Mouse (Mus musculus) heart, embryonic 12.5 days (tissue): ENCODE data around the gene Synj2bp. TPM values are rescaled to one million over a fixed set of nuclear protein-coding genes. Genes with fewer than 3 reads are reported as not detected.
"Not testable (repeated sequence)": the region's sequence is repeated elsewhere in the genome, so short reads cannot be mapped to it uniquely, and the experiment has no call there.

Source experiments
- ATAC-seq: fragments of 200-750 bp; cut with Nextera tagmentation; 2 replicates; pipeline ENCODE4 v1.8.0; 2017; ENCODE audit warnings: moderate TSS enrichment, moderate library complexity; ENCODE audit not compliant: insufficient number of reproducible peaks, low FRiP score
- H3K27ac ChIP-seq: fragments of 300-500 bp; sonication (generic); 2 replicates; pipeline ENCODE4 v1.5.1; 2016; ENCODE audit warnings: mild to moderate bottlenecking, moderate library complexity; ENCODE audit not compliant: poor library complexity, severe bottlenecking
- H3K27me3 ChIP-seq: fragments of 300-500 bp; sonication (generic); replicated peaks from 2 replicates; pipeline ENCODE4 v1.6.1; 2016; ENCODE audit warnings: mild to moderate bottlenecking, moderate library complexity
- H3K36me3 ChIP-seq: fragments of 300-500 bp; sonication (generic); 2 replicates; pipeline ENCODE4 v1.6.1; 2016; ENCODE audit warnings: mild to moderate bottlenecking, moderate library complexity
- H3K4me1 ChIP-seq: fragments of 300-500 bp; sonication (generic); replicated peaks from 2 replicates; pipeline ENCODE4 v1.6.1; 2016; ENCODE audit warnings: mild to moderate bottlenecking
- H3K4me2 ChIP-seq: fragments of 300-500 bp; sonication (generic); 2 replicates; pipeline ENCODE4 v1.6.1; 2016; ENCODE audit warnings: mild to moderate bottlenecking, moderate library complexity
- H3K4me3 ChIP-seq: fragments of 300-500 bp; sonication (generic); 2 replicates; pipeline ENCODE4 v1.5.1; 2016; ENCODE audit warnings: mild to moderate bottlenecking
- H3K9ac ChIP-seq: fragments of 300-500 bp; sonication (generic); 2 replicates; pipeline ENCODE4 v1.6.1; 2016; ENCODE audit warnings: mild to moderate bottlenecking, moderate library complexity
- H3K9me3 ChIP-seq: fragments of 300-500 bp; sonication (generic); replicated peaks from 2 replicates; pipeline ENCODE4 v1.6.1; 2016; ENCODE audit warnings: mild to moderate bottlenecking, moderate library complexity
- WGBS: fragments of 180-500 bp; shearing (Covaris S2); methylation state at CpG from one replicate; pipeline ENCODE4 v1.1.7; 2016; 5-methylcytosine and 5-hydroxymethylcytosine counted together
- polyA plus RNA-seq: library from polyadenylated mRNA; unstranded; fragments of >200 nt; fragmentation: Nextera tagmentation; extraction: Ambion mirVana; gene quantifications from 2 replicates; pipeline ENCODE4 v1.2.1, GENCODE M21; 2016

The Synj2bp gene
- polyA plus RNA-seq: 29.2 and 34.6 TPM in 2 replicates

GRCm38 (mm10) chr12:81532316-81533028 lies at the start of gene Synj2bp, which contains the start of gene Gm20498:
Synj2bp (minus strand) TSS chr12:81532911.
Gm20498 (minus strand) TSS chr12:81532905.
- peak; percentile 90 for ATAC-seq
- H3K27me3 ChIP-seq: no peaks in the 10 kb centered on the region
- peak within 1 kb of the TSS; percentile 86 for H3K4me2 ChIP-seq
- under 1% methylated on average over 46 of the region's 46 CpGs for WGBS
- H3K9ac ChIP-seq: peak within 1 kb of the TSS; percentile 78
- no peaks in the 10 kb centered on the region for H3K9me3 ChIP-seq
- H3K36me3 ChIP-seq: no peaks in the 10 kb centered on the region
- H3K4me3 ChIP-seq: peak within 1 kb of the TSS; percentile 95
- H3K27ac ChIP-seq: peak within 1 kb of the TSS; percentile 69
- H3K4me1 ChIP-seq: peaks cover 17% of the 10 kb centered on the region

GRCm38 (mm10) chr12:81568374-81568773 lies 35.7 kb upstream of the Synj2bp start, which contains the start of gene Adam21:
Adam21 (minus strand) TSS chr12:81568474.
- Histone ChIP-seq H3K4me1 (no peaks in the 10 kb centered on the region), H3K27ac (no peak within 1 kb of the TSS), H3K36me3 (peaks cover 18% of the 10 kb centered on the region), H3K27me3 (no peaks in the 10 kb centered on the region), H3K4me2 (no peak within 1 kb of the TSS), H3K9ac (no peak within 1 kb of the TSS), H3K4me3 (no peak within 1 kb of the TSS), H3K9me3 (no peaks in the 10 kb centered on the region)
- ATAC-seq: no peak
- WGBS: 77% methylated on average over 1 of the region's 1 CpGs

DNA sequence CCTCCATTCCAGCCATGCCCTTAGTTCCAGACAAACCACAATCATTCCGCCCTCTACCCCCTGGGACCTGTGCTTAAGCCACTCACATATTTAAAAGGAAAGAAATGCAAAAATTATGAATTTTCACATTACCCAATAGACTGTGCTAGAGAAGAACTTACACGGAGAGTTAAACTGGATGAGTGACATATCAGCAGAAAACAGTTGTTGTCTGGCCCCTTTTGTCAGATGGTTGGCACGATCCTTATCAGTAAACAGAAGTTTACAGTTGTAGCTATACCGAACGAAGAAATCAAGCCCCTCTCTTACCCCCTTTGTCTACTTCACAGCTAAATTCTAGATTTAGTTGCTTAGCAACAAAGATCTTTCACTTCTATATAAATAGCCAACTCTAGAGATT lies 35.2 kb upstream of the Synj2bp start:
- Histone ChIP-seq H3K4me2 (no peak overlapping the region), H3K4me1 (no peaks in the 10 kb centered on the region), H3K27ac (no peak overlapping the region), H3K27me3 (no peaks in the 10 kb centered on the region), H3K4me3 (no peak overlapping the region), H3K36me3 (peaks cover 14% of the 10 kb centered on the region), H3K9me3 (no peaks in the 10 kb centered on the region), H3K9ac (no peak overlapping the region)
- no peak for ATAC-seq
- 80% methylated on average over 5 of the region's 5 CpGs for WGBS

GRCm38 (mm10) chr12:81564173-81564572 lies 31.5 kb upstream of the Synj2bp start:
- no peak overlapping the region for H3K9ac ChIP-seq
- no peak for ATAC-seq
- H3K4me3 ChIP-seq: no peak overlapping the region
- WGBS: 94% methylated on average over 3 of the region's 3 CpGs
- no peaks in the 10 kb centered on the region for H3K36me3 ChIP-seq
- no peak overlapping the region for H3K4me2 ChIP-seq
- H3K27ac ChIP-seq: no peak overlapping the region
- H3K27me3 ChIP-seq: no peaks in the 10 kb centered on the region
- no peaks in the 10 kb centered on the region for H3K9me3 ChIP-seq
- no peaks in the 10 kb centered on the region for H3K4me1 ChIP-seq

DNA sequence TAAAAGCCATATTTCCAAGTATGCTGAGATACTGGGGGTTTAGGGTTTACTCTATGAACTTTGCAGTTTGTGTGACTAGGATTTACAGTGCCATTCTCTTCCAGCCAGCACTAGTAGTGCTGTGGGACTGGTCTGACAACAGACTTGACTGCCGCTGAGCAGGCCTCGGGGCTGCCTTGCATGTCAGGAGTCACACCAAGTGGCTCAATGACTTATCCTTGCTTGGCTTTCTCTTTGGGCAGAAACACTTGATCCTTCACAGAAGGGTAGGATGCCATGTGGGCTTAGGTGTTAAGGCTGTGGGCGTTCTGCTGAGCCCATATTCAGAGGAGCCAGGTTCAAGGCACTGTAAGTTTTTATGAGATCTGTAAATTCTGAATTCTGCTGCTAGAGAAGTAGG lies 16.6 kb upstream of the Synj2bp start:
- Histone ChIP-seq H3K36me3 (no peaks in the 10 kb centered on the region), H3K9me3 (no peaks in the 10 kb centered on the region), H3K27me3 (no peaks in the 10 kb centered on the region), H3K4me2 (no peak overlapping the region), H3K9ac (no peak overlapping the region), H3K27ac (no peak overlapping the region), H3K4me1 (no peaks in the 10 kb centered on the region), H3K4me3 (no peak overlapping the region)
- no peak for ATAC-seq
- WGBS: 91% methylated on average over 3 of the region's 3 CpGs

GRCm38 (mm10) chr12:81547163-81547562 lies 14.5 kb upstream of the Synj2bp start:
- H3K27me3 ChIP-seq: no peaks in the 10 kb centered on the region
- no peak for ATAC-seq

GRCm38 (mm10) chr12:81533029-81533419 lies 313 bp upstream of the Synj2bp start:
- Histone ChIP-seq H3K4me3 (peak overlapping the region; percentile 95), H3K4me1 (peaks cover 17% of the 10 kb centered on the region), H3K27me3 (no peaks in the 10 kb centered on the region), H3K9ac (peak overlapping the region; percentile 78), H3K9me3 (no peaks in the 10 kb centered on the region), H3K4me2 (peak overlapping the region; percentile 86), H3K27ac (peak overlapping the region; percentile 69; the same call in 1 of the 2 replicates), H3K36me3 (no peaks in the 10 kb centered on the region)
- 44% methylated on average over 4 of the region's 4 CpGs for WGBS
- no peak for ATAC-seq

More at GRCm38 (mm10) chr12:81547163-81547562, 14.5 kb upstream of the Synj2bp start:
- H3K9me3 ChIP-seq: no peaks in the 10 kb centered on the region
- H3K4me1 ChIP-seq: no peaks in the 10 kb centered on the region
- H3K27ac ChIP-seq: no peak overlapping the region
- no peak overlapping the region for H3K4me3 ChIP-seq
- H3K9ac ChIP-seq: no peak overlapping the region
- 64% methylated on average over 4 of the region's 4 CpGs for WGBS
- H3K4me2 ChIP-seq: no peak overlapping the region
- no peaks in the 10 kb centered on the region for H3K36me3 ChIP-seq

DNA sequence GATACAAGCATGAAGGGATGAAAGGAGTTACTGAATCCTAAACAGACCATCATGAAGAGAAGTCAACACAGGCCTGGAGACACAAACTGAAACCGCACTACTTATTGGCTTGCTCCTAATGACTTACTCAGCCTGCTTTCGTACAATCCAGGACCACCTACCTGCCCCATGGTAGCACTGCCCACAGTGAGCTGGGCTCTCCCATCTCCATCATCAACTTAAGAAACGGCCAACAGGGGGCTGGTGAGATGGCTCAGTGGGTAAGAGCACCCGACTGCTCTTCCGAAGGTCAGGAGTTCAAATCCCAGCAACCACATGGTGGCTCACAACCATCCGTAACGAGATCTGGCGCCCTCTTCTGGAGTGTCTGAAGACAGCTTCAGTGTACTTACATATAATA lies 2.1 kb downstream of the Synj2bp start:
- H3K9ac ChIP-seq, H3K36me3 ChIP-seq, ATAC-seq, H3K27me3 ChIP-seq, H3K9me3 ChIP-seq, H3K4me3 ChIP-seq, H3K27ac ChIP-seq, H3K4me2 ChIP-seq: not testable (repeated sequence)
- peaks cover 17% of the 10 kb centered on the region for H3K4me1 ChIP-seq
- 67% methylated on average over 8 of the region's 8 CpGs for WGBS

- not testable (repeated sequence) for H3K27me3 ChIP-seq, H3K9ac ChIP-seq, H3K27ac ChIP-seq, H3K9me3 ChIP-seq, H3K4me3 ChIP-seq, H3K4me2 ChIP-seq, H3K4me1 ChIP-seq, ATAC-seq
- peaks cover 22% of the 10 kb centered on the region for H3K36me3 ChIP-seq
- WGBS: 96% methylated on average over 9 of the region's 9 CpGs
Measured at GRCm38 (mm10) chr12:81496906-81497305, 35.8 kb downstream of the Synj2bp start.

GRCm38 (mm10) chr12:81490491-81490890 lies 42.2 kb downstream of the Synj2bp start:
- Histone ChIP-seq H3K27me3 (no peaks in the 10 kb centered on the region), H3K36me3 (peaks cover 9% of the 10 kb centered on the region; the same call in 1 of the 2 replicates), H3K9ac (no peak overlapping the region), H3K4me3 (no peak overlapping the region), H3K9me3 (0 out of 2 replicates have a peak, but pooled peaks cover 2% of the 10 kb centered on the region), H3K4me2 (no peak overlapping the region), H3K27ac (no peak overlapping the region), H3K4me1 (no peaks in the 10 kb centered on the region)
- ATAC-seq: no peak
- WGBS: 96% methylated on average over 5 of the region's 5 CpGs

- Histone ChIP-seq H3K4me2 (peak overlapping the region; percentile 62), H3K27me3 (no peaks in the 10 kb centered on the region), H3K4me3 (peak overlapping the region; percentile 75), H3K27ac (no peak overlapping the region), H3K9ac (no peak overlapping the region), H3K36me3 (no peaks in the 10 kb centered on the region), H3K4me1 (no peaks in the 10 kb centered on the region), H3K9me3 (no peaks in the 10 kb centered on the region)
- 47% methylated on average over 6 of the region's 6 CpGs for WGBS
- ATAC-seq: no peak
Measured at GRCm38 (mm10) chr12:81485311-81485710, 47.4 kb downstream of the Synj2bp start.
